ENCODE assay signal across 19 mouse cellular contexts in the genomic region with DNA sequence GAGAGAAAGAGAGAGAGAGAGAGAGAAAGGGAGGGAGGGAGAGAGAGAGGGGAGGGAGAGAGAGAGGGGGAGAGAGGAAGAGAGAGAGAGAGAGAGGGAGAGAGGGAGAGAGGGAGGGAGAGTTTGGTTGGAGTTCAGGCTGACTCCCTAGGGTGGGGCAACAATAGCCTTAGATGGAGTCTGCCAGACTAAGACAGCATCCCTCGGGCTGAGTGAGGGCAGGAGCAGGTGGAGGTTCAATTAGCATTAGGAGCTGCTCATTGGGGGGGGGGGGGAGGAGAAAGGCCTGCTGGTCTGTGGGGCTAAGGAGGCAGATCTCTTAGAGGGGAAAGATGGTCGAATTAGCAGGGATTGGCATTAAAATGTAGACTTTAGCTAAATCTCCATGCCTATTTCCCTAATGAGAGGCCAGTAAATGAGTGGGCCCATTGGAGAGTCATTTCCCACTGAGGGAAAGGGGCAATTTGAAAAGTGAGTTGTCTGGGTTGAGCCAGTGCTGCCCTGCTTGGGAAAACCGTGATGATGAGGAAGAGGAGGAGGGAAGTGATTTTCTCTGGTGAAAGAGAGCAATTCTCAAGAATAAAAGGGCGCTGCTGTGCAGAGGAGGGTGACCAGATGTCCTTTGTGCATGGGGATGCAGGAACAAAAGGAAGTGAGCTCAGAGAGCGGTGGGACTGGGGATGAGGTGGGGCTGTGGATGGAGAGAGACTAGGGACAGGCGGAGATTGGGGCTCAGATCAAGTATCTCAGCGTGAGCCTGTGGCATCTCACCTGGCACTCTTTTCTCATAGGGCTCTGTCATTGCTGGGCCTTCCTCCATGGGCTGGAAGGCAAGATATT.
A peak's percentile ranks its signal among the peaks of the same experiment; 100 is the strongest.
DNase-seq lines count a peak whose midpoint lies in the region; ATAC-seq lines count a peak whose summit lies in the region.
"Had no signal": no experiment of that assay in that cellular context is flagged by ENCODE, and none has a peak within 500 bp of the region (broad histone marks: within the 10 kb centered on the region; RNA-seq: fewer than 3 reads in every experiment).

No protein-coding gene starts in this region.

- 11% methylated on average over 7 of the region's 7 CpGs for WGBS in hindbrain, embryonic 12.5 days
- WGBS in hindbrain, embryonic 16.5 days: 10% methylated on average over 7 of the region's 7 CpGs
- 15% methylated on average over 7 of the region's 7 CpGs for WGBS in embryonic facial prominence, embryonic 10.5 days
- 9% methylated on average over 7 of the region's 7 CpGs for WGBS in forebrain, embryonic 16.5 days
- 14% methylated on average over 7 of the region's 7 CpGs for WGBS in midbrain, embryonic 16.5 days

- no peak overlapping the region for H3K9ac ChIP-seq in hindbrain, embryonic 12.5 days
- H3K9ac ChIP-seq in hindbrain, embryonic 16.5 days (ENCODE audit: low read depth, low read length): no peak overlapping the region
- H3K9ac ChIP-seq in forebrain, embryonic 16.5 days (replicated peaks; ENCODE audit: low read depth, low read length): no peak overlapping the region
- no peak overlapping the region for H3K9ac ChIP-seq in midbrain, embryonic 16.5 days (ENCODE audit: low read depth, low read length)
- H3K9ac ChIP-seq: embryonic facial prominence, embryonic 12.5 days; intestine, embryonic 15.5 days had no signal

- H3K36me3 ChIP-seq in hindbrain, embryonic 12.5 days: no peaks in the 10 kb centered on the region
- H3K36me3 ChIP-seq in hindbrain, embryonic 16.5 days (ENCODE audit: control insufficient read depth, insufficient read depth, low read length): no peaks in the 10 kb centered on the region
- no peaks in the 10 kb centered on the region for H3K36me3 ChIP-seq in embryonic facial prominence, embryonic 10.5 days (replicated peaks)
- no peaks in the 10 kb centered on the region for H3K36me3 ChIP-seq in forebrain, embryonic 16.5 days (ENCODE audit: control insufficient read depth, insufficient read depth)
- no peaks in the 10 kb centered on the region for H3K36me3 ChIP-seq in midbrain, embryonic 16.5 days (ENCODE audit: control insufficient read depth, insufficient read depth, low read length)
- H3K36me3 ChIP-seq: embryonic facial prominence, embryonic 12.5 days; G1E; heart, embryonic 10.5 days; intestine, embryonic 15.5 days had no signal

- no peaks in the 10 kb centered on the region for H3K27me3 ChIP-seq in hindbrain, embryonic 12.5 days
- H3K27me3 ChIP-seq in hindbrain, embryonic 16.5 days (replicated peaks; ENCODE audit: control insufficient read depth, insufficient read depth, low read length): no peaks in the 10 kb centered on the region
- H3K27me3 ChIP-seq in embryonic facial prominence, embryonic 10.5 days (replicated peaks; ENCODE audit: low read depth, poor library complexity, severe bottlenecking): no peaks in the 10 kb centered on the region
- H3K27me3 ChIP-seq in forebrain, embryonic 16.5 days (replicated peaks; ENCODE audit: control insufficient read depth, insufficient read depth, low read length): no peaks in the 10 kb centered on the region
- no peaks in the 10 kb centered on the region for H3K27me3 ChIP-seq in midbrain, embryonic 16.5 days (ENCODE audit: control insufficient read depth, insufficient read depth, low read depth, low read length)
- H3K27me3 ChIP-seq: embryonic facial prominence, embryonic 12.5 days; intestine, embryonic 15.5 days had no signal

- no peak overlapping the region for H3K4me2 ChIP-seq in hindbrain, embryonic 12.5 days (replicated peaks)
- no peak overlapping the region for H3K4me2 ChIP-seq in hindbrain, embryonic 16.5 days (ENCODE audit: low read length)
- H3K4me2 ChIP-seq in forebrain, embryonic 16.5 days (ENCODE audit: low read length): no peak overlapping the region
- H3K4me2 ChIP-seq in midbrain, embryonic 16.5 days (ENCODE audit: low read length): no peak overlapping the region
- H3K4me2 ChIP-seq: embryonic facial prominence, embryonic 12.5 days; intestine, embryonic 15.5 days had no signal

- peak overlapping the region; percentile 68 for H3K27ac ChIP-seq in hindbrain, embryonic 12.5 days
- H3K27ac ChIP-seq in hindbrain, embryonic 16.5 days (ENCODE audit: low read depth, low read length): no peak overlapping the region
- H3K27ac ChIP-seq in embryonic facial prominence, embryonic 10.5 days (replicated peaks): peak overlapping the region; percentile 40; the same call in 1 of the 2 replicates
- H3K27ac ChIP-seq in forebrain, embryonic 16.5 days (ENCODE audit: low read length): peak overlapping the region; percentile 2
- H3K27ac ChIP-seq in midbrain, embryonic 16.5 days (ENCODE audit: low read length): no peak overlapping the region
- H3K27ac ChIP-seq: embryonic facial prominence, embryonic 12.5 days; heart, embryonic 10.5 days; intestine, embryonic 15.5 days; kidney, postnatal 0 days; layer of hippocampus, adult 2 months; left cerebral cortex, adult 2 months had no signal

- DNase-seq in embryonic facial prominence, embryonic 10.5 days (ENCODE audit: low spot score): no peak
- no peak for DNase-seq in spleen, adult 12 weeks (ENCODE audit: low spot score)
- no peak for DNase-seq in spleen, postnatal 14 days (ENCODE audit: low spot score in 2 of 2)
- DNase-seq: adrenal gland, adult 8-10 months; cerebellum, adult 9-11 months; gastrocnemius, postnatal 14 days; heart, postnatal 14 days; lung, postnatal 14 days had no signal

- ATAC-seq in hindbrain, embryonic 12.5 days (ENCODE audit: low FRiP score): peak; percentile 78
- ATAC-seq in hindbrain, embryonic 16.5 days: no peak
- peak; percentile 78 for ATAC-seq in forebrain, embryonic 16.5 days
- peak; percentile 54; the same call in 1 of the 2 replicates for ATAC-seq in midbrain, embryonic 16.5 days
- ATAC-seq: intestine, embryonic 15.5 days had no signal

- H3K4me3 ChIP-seq in hindbrain, embryonic 12.5 days: no peak overlapping the region
- H3K4me3 ChIP-seq in hindbrain, embryonic 16.5 days (ENCODE audit: low read length): no peak overlapping the region
- no peak overlapping the region for H3K4me3 ChIP-seq in embryonic facial prominence, embryonic 10.5 days
- no peak overlapping the region for H3K4me3 ChIP-seq in forebrain, embryonic 16.5 days (replicated peaks; ENCODE audit: low read length)
- no peak overlapping the region for H3K4me3 ChIP-seq in midbrain, embryonic 16.5 days (ENCODE audit: low read depth, low read length)
- H3K4me3 ChIP-seq: embryonic facial prominence, embryonic 12.5 days; heart, embryonic 10.5 days; intestine, embryonic 15.5 days; layer of hippocampus, adult 2 months; left cerebral cortex, adult 2 months had no signal

- H3K4me1 ChIP-seq in hindbrain, embryonic 12.5 days: peaks cover 5% of the 10 kb centered on the region; the same call in 1 of the 2 replicates
- no peaks in the 10 kb centered on the region for H3K4me1 ChIP-seq in hindbrain, embryonic 16.5 days (ENCODE audit: control insufficient read depth, insufficient read depth, low read depth, low read length)
- H3K4me1 ChIP-seq in embryonic facial prominence, embryonic 10.5 days: 0 out of 2 replicates have a peak, but pooled peaks cover 2% of the 10 kb centered on the region
- H3K4me1 ChIP-seq in forebrain, embryonic 16.5 days (replicated peaks; ENCODE audit: control insufficient read depth, insufficient read depth, low read length): peaks cover 6% of the 10 kb centered on the region
- H3K4me1 ChIP-seq in midbrain, embryonic 16.5 days (ENCODE audit: control insufficient read depth, insufficient read depth, low read length): no peaks in the 10 kb centered on the region
- H3K4me1 ChIP-seq: embryonic facial prominence, embryonic 12.5 days; heart, embryonic 10.5 days; intestine, embryonic 15.5 days had no signal

- no peaks in the 10 kb centered on the region for H3K9me3 ChIP-seq in hindbrain, embryonic 12.5 days (replicated peaks)
- no peaks in the 10 kb centered on the region for H3K9me3 ChIP-seq in hindbrain, embryonic 16.5 days (ENCODE audit: control insufficient read depth, low read length)
- no peaks in the 10 kb centered on the region for H3K9me3 ChIP-seq in embryonic facial prominence, embryonic 10.5 days
- H3K9me3 ChIP-seq in forebrain, embryonic 16.5 days (ENCODE audit: control insufficient read depth, low read length): no peaks in the 10 kb centered on the region
- 0 out of 2 replicates have a peak, but pooled peaks cover 2% of the 10 kb centered on the region for H3K9me3 ChIP-seq in midbrain, embryonic 16.5 days (replicated peaks; ENCODE audit: control insufficient read depth, low read length, poor library complexity, severe bottlenecking)
- H3K9me3 ChIP-seq: embryonic facial prominence, embryonic 12.5 days; heart, embryonic 10.5 days; intestine, embryonic 15.5 days had no signal

Comparison
In these comparisons a context has a peak if more than half of its experiments do, and no peak if none do; other contexts are left out.
1. H3K27ac ChIP-seq: peak in hindbrain, embryonic 12.5 days (single experiment), embryonic facial prominence, embryonic 10.5 days (single experiment) and forebrain, embryonic 16.5 days (single experiment); none in hindbrain, embryonic 16.5 days (single experiment) and midbrain, embryonic 16.5 days (single experiment).